Mouse (Mus musculus) cortical plate, adult 2 months (tissue): ENCODE measurements around the gene Arid2.
"Not testable (repeated sequence)": the region's sequence is repeated elsewhere in the genome, so short reads cannot be mapped to it uniquely, and the experiment has no call there.

ENCODE experiments used
- CTCF ChIP-seq: fragments of 200-500 bp; IDR thresholded peaks from 2 replicates; pipeline ENCODE4 v1.5.1; 2011; ENCODE audit warnings: mild to moderate bottlenecking, control low read depth, low read length; ENCODE audit not compliant: insufficient read depth; ENCODE audit errors: extremely low read depth
- POLR2A ChIP-seq: fragments of 200-500 bp; IDR thresholded peaks from 2 replicates; pipeline ENCODE4 v1.6.1; 2011; ENCODE audit warnings: mild to moderate bottlenecking, low read length, control low read depth; ENCODE audit not compliant: insufficient read depth; ENCODE audit errors: extremely low read depth

- TF ChIP-seq CTCF, POLR2A: not testable (repeated sequence)
Measured at GRCm38 (mm10) chr15:96328722-96329121, 41.4 kb downstream of the Arid2 start.
